12 mouse cellular contexts compared by ENCODE assay signal in the genomic region with DNA sequence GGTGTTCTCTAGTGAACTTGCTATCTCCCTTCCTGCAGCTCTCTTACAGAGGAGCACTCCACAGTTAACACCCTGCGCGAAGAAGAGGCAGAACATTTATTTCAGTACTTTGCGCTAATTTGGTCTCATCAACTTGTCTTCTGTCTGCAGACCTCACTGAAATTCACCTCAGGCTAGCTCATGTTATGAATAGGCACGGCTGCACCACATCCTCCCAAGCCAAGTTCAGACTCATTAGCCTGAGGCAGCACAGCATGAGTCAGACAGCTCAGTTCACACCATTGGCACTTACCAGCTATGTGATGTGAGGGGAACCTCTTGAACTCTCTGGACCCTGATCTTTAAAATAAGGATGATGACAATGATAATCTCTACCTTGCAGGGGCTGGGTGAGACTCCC.
DNase-seq lines count a peak whose midpoint lies in the region; ATAC-seq and TF ChIP-seq lines count a peak whose summit lies in the region.
"Had no signal": no experiment of that assay in that cellular context is flagged by ENCODE, and none has a peak within 500 bp of the region (broad histone marks: within the 10 kb centered on the region; RNA-seq: fewer than 3 reads in every experiment).

No protein-coding gene starts in this region.

- no peak overlapping the region for H3K4me2 ChIP-seq in embryonic facial prominence, embryonic 14.5 days (ENCODE audit: low read depth, low read length)
- no peak overlapping the region for H3K4me2 ChIP-seq in intestine, embryonic 16.5 days (ENCODE audit: low read depth, low read length)
- no peak overlapping the region for H3K4me2 ChIP-seq in intestine, postnatal 0 days (replicated peaks; ENCODE audit: low read depth)
- H3K4me2 ChIP-seq: kidney, embryonic 15.5 days; lung, embryonic 15.5 days; stomach, embryonic 15.5 days had no signal

- TF ChIP-seq CTCF in intestine, postnatal 0 days (IDR thresholded peaks at IDR 0.05; ENCODE audit: low read depth): no peak

- no peak overlapping the region for H3K27ac ChIP-seq in embryonic facial prominence, embryonic 14.5 days (replicated peaks; ENCODE audit: low read depth, low read length)
- H3K27ac ChIP-seq in embryonic facial prominence, embryonic 10.5 days (replicated peaks): no peak overlapping the region
- H3K27ac ChIP-seq in intestine, embryonic 16.5 days (ENCODE audit: low read length): no peak overlapping the region
- no peak overlapping the region for H3K27ac ChIP-seq in intestine, postnatal 0 days (ENCODE audit: low read depth, low read length)
- H3K27ac ChIP-seq: kidney, embryonic 15.5 days; lung, embryonic 15.5 days; stomach, embryonic 15.5 days had no signal

- no peaks in the 10 kb centered on the region for H3K36me3 ChIP-seq in embryonic facial prominence, embryonic 14.5 days (ENCODE audit: control insufficient read depth, insufficient read depth, low read length)
- no peaks in the 10 kb centered on the region for H3K36me3 ChIP-seq in embryonic facial prominence, embryonic 10.5 days (replicated peaks)
- H3K36me3 ChIP-seq in intestine, embryonic 16.5 days (ENCODE audit: control insufficient read depth, insufficient read depth, low read length): no peaks in the 10 kb centered on the region
- H3K36me3 ChIP-seq in intestine, postnatal 0 days (ENCODE audit: control insufficient read depth, insufficient read depth): no peaks in the 10 kb centered on the region
- H3K36me3 ChIP-seq: kidney, embryonic 15.5 days; lung, embryonic 15.5 days; stomach, embryonic 15.5 days had no signal

- 67% methylated on average over 4 of the region's 4 CpGs for WGBS in embryonic facial prominence, embryonic 14.5 days
- WGBS in embryonic facial prominence, embryonic 10.5 days: 71% methylated on average over 4 of the region's 4 CpGs
- WGBS in intestine, embryonic 16.5 days: 71% methylated on average over 4 of the region's 4 CpGs
- 70% methylated on average over 4 of the region's 4 CpGs for WGBS in intestine, postnatal 0 days

- DNase-seq in embryonic facial prominence, embryonic 14.5 days (ENCODE audit: low spot score): peak; percentile 31
- DNase-seq in embryonic facial prominence, embryonic 10.5 days (ENCODE audit: low spot score): no peak
- DNase-seq in 3134 (ENCODE audit: extremely low read depth, insufficient read length, low spot score): peak; percentile 26
- no peak for DNase-seq in kidney, adult 8-10 months
- DNase-seq: right cerebral cortex, postnatal 14 days had no signal

- no peaks in the 10 kb centered on the region; the same call in 1 of the 2 replicates for H3K4me1 ChIP-seq in embryonic facial prominence, embryonic 14.5 days (ENCODE audit: control insufficient read depth, insufficient read depth, low read length)
- peaks cover 25% of the 10 kb centered on the region for H3K4me1 ChIP-seq in embryonic facial prominence, embryonic 10.5 days
- H3K4me1 ChIP-seq in intestine, embryonic 16.5 days (ENCODE audit: control insufficient read depth, insufficient read depth, low read length): no peaks in the 10 kb centered on the region
- H3K4me1 ChIP-seq in intestine, postnatal 0 days (replicated peaks; ENCODE audit: control insufficient read depth, insufficient read depth, low read length): no peaks in the 10 kb centered on the region
- H3K4me1 ChIP-seq: stomach, embryonic 15.5 days had no signal

- H3K4me3 ChIP-seq in embryonic facial prominence, embryonic 14.5 days (ENCODE audit: low read depth, low read length): no peak overlapping the region
- no peak overlapping the region for H3K4me3 ChIP-seq in embryonic facial prominence, embryonic 10.5 days
- no peak overlapping the region for H3K4me3 ChIP-seq in intestine, embryonic 16.5 days (ENCODE audit: low read length)
- H3K4me3 ChIP-seq in intestine, postnatal 0 days (ENCODE audit: low read depth, low read length): no peak overlapping the region
- H3K4me3 ChIP-seq: kidney, embryonic 15.5 days; lung, embryonic 15.5 days; stomach, embryonic 15.5 days had no signal

- H3K27me3 ChIP-seq in embryonic facial prominence, embryonic 14.5 days (replicated peaks; ENCODE audit: control insufficient read depth, insufficient read depth, low read length): no peaks in the 10 kb centered on the region
- H3K27me3 ChIP-seq in embryonic facial prominence, embryonic 10.5 days (replicated peaks; ENCODE audit: low read depth, poor library complexity, severe bottlenecking): no peaks in the 10 kb centered on the region
- H3K27me3 ChIP-seq in intestine, embryonic 16.5 days (replicated peaks; ENCODE audit: control insufficient read depth, insufficient read depth, low read length): no peaks in the 10 kb centered on the region
- no peaks in the 10 kb centered on the region for H3K27me3 ChIP-seq in intestine, postnatal 0 days (replicated peaks; ENCODE audit: control insufficient read depth, insufficient read depth, low read length)
- H3K27me3 ChIP-seq: kidney, embryonic 15.5 days; lung, embryonic 15.5 days; stomach, embryonic 15.5 days had no signal

- H3K9me3 ChIP-seq in embryonic facial prominence, embryonic 14.5 days (ENCODE audit: control insufficient read depth, low read length): no peaks in the 10 kb centered on the region
- no peaks in the 10 kb centered on the region for H3K9me3 ChIP-seq in embryonic facial prominence, embryonic 10.5 days
- H3K9me3 ChIP-seq in intestine, embryonic 16.5 days (ENCODE audit: control insufficient read depth, low read length): no peaks in the 10 kb centered on the region
- no peaks in the 10 kb centered on the region for H3K9me3 ChIP-seq in intestine, postnatal 0 days (ENCODE audit: control insufficient read depth)
- H3K9me3 ChIP-seq: kidney, embryonic 15.5 days; lung, embryonic 15.5 days; stomach, embryonic 15.5 days had no signal

- no peak overlapping the region for H3K9ac ChIP-seq in embryonic facial prominence, embryonic 14.5 days (ENCODE audit: low read depth, low read length)
- H3K9ac ChIP-seq in intestine, embryonic 16.5 days (ENCODE audit: low read depth, low read length): no peak overlapping the region
- no peak overlapping the region for H3K9ac ChIP-seq in intestine, postnatal 0 days (ENCODE audit: low read depth, low read length)
- H3K9ac ChIP-seq: kidney, embryonic 15.5 days; lung, embryonic 15.5 days; stomach, embryonic 15.5 days had no signal

- no peak; the same call in 1 of the 2 replicates for ATAC-seq in embryonic facial prominence, embryonic 14.5 days (ENCODE audit: low read depth)
- peak; percentile 98 for ATAC-seq in activated CD4-positive, CD25-positive, alpha-beta regulatory T cell, adult 4 months
- ATAC-seq in megakaryocyte, adult 5-6 weeks (ENCODE audit: poor library complexity, severe bottlenecking): peak; percentile 43; the same call in 1 of the 2 replicates
- no peak for ATAC-seq in intestine, embryonic 16.5 days
- ATAC-seq in intestine, postnatal 0 days: no peak

Comparison
In these comparisons a context has a peak if more than half of its experiments do, and no peak if none do; other contexts are left out.
1. DNase-seq: peak in embryonic facial prominence, embryonic 14.5 days (single experiment) and 3134 (single experiment); none in embryonic facial prominence, embryonic 10.5 days (single experiment) and kidney, adult 8-10 months (0 of 2).
2. ATAC-seq: peak in activated CD4-positive, CD25-positive, alpha-beta regulatory T cell, adult 4 months (single experiment) and megakaryocyte, adult 5-6 weeks (single experiment); none in embryonic facial prominence, embryonic 14.5 days (single experiment), intestine, embryonic 16.5 days (single experiment) and intestine, postnatal 0 days (single experiment).